Mouse (Mus musculus): Measurements from ENCODE around the gene Ptgds.

Ptgds gene

DNA sequence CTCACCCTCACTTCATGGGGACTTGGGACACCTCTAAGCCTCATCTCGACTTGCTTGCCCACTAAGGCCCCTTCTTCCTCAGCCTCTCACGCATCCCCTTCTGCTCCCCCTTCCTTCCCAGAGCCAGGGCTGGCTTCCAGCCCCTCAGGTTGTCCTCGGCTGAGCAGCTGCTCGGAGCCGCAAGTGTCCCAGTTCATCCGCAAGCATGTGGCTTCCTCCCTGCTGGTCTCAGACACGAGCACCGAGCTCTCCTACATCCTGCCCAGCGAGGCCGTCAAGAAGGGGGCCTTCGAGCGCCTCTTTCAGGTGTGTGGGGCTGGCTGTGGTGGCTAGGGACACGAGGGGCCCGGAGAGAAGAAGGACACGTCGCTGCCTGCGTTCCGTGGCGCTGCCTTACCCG lies 28.8 kb downstream of the Ptgds start:
- DNase-seq: no peak

DNA sequence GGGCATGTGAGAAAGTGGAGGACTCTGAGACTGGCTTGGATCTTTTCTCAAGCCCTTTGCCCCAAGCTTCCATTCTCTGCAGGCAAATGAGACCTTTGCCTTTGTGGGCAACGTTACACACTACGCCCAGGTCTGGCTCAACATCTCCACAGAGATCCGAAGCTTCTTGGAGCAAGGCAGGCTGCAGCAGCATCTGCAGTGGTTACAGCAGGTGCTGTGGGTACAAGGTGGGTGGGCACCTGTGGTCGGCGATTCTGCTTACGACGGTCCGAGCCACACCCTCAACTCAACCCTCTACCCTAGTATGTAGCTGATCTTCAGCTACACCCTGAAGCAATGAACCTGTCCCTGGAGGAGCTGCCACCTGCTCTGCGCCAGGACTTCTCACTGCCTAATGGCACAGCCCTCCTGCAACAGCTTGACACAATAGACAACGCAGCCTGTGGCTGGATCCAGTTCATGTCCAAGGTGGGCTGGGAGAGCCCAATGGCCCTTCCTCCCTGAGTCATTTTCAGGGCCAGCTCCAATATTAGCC lies 33.5 kb downstream of the Ptgds start:
- no peak for DNase-seq

DNA sequence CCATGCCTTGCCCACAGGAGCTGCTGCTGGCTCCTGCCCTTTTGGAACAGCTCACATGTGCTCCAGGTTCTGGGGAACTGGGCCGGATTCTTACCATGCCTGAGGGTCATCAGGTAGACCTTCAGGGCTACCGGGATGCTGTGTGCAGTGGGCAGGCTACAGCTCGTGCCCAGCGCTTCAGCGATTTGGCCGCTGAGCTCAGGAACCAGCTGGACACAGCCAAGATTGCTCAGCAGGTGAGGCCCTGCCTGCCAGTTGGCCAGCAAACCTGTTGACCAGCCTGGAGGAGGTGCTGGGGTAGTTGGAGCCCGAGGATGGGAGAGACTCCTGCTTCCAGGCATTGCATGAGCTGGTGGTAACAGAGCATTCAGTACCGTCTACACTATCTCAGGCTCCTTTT lies 35.6 kb downstream of the Ptgds start:
- DNase-seq: no peak

DNA sequence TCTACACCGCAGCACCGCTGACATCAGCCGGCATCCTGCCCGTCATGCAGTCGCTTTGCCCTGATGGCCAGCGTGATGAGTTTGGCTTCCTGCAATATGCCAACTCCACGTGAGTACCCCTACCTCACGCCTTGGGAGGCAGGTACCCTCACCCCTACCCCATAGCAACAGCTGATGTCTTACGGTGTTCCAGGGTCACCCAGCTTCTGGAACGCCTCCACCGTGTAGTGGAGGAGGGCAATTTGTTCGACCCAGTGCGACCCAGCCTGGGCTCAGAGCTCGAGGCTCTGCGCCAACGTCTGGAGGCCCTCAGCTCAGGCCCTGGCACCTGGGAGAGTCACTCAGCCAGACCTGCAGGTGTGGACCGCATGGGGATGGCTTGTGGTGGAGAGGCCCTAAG lies 36.7 kb downstream of the Ptgds start:
- no peak for DNase-seq

DNA sequence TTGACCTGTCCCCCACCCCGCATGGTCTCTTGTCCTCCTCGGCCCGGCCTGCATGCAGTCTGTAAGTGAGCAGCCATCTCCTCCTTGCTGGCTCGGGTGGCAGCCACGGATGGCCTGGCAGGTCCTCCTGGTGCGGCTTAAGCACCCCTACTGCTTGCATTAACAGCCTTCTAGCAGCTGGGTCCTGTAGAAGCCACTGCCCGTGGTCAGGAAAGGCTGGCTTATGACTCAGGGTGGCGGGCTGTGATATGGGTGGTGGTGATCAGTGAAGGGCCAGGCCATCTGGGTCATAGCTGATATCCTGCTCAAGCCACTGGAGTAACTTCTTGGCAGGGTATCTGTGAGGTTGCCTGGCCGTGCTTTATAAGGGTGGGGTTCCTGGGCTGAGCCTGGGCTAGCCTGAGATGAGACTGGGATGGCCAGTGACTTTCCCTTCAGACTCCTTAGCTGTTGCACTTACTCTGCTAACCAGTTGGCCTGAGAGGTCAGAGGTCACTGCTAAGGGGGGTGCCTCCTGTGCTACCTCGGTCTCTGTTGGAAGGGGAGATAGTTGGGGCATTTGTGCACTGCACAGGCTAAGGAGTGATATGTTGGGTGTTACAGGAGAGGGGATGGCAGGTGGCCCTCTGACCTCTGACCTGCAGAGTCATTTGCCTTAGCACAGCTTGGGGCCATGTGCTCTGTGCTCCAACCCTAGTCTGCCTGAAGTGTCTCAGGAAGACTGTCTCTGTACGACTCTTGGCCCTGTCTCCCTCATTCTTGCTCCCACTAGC lies 37.3 kb downstream of the Ptgds start:
- DNase-seq: no peak

DNA sequence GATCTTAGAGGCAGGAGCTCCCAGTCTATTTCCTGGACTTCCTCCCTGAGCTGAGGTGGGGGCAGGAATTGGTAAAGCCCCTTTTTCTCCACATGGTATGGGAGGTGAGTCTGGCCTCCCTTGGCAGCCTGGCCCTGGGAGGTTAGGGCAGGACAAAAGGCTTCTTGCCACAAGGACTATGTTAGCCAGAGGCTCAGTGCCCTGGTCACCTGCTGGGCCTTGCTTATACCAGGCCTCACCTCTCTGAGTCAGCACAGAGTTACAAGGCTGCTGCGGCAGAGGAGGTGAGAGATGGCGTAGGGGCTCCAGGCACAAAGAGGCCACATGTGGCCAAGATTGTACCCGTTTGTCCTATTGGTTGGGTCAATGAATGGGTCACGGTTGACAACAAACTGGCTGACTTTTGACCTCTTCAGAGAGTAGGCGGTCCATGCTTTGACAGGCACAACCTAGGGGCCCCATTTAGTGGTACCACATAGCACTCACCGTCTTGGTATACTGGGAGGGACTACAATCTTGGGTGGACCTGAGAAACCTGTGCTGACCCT lies 38.5 kb downstream of the Ptgds start:
- DNase-seq: no peak

GRCm38 (mm10) chr2:25430395-25431233 lies 39.2 kb downstream of the Ptgds start:
- DNase-seq: no peak

- no peak for DNase-seq
Observed at GRCm38 (mm10) chr2:25429435-25430180, 40.2 kb downstream of the Ptgds start.

DNA sequence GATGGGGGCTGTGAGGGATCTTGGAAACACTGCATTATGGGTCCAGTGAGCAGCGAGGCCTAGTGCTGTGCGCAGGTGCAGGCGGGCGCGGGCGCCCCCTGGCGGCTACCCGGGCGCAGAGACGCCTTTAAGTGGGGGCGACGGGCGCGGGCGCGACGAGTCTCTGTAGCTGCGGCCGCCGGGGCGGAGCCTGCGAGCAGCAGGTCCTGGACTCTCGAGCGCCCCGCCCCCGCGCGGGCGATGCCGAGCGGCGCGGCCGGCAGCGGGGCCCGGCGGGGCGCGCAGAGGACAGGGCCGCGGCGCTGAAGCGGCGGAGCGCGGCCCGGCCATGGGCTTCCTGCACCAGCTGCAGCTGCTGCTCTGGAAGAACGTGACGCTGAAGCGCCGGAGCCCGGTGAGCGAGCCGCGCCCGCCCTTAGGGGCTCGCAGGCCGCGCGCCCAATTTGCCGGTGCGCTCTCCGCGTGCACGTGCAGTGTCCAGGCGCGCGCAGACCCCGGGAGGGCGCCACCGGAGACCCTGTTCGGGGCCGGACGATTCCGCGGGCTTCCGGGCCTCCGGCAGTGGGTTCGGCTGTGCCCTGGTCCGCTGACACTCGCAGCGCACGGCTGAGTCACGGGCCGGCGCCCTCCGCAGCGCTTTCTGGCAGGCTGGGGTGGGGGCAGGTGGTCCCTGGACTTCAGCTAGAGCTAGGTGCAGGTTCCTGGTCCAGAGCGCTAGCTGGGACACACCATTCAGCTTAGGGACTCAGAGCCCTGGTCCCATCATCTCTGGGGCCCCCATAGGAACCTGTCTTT lies 41.2 kb downstream of the Ptgds start, which contains the start of gene Abca2:
Gene Abca2 (plus strand): TSS at position 262 of the 795 bp plus-strand sequence.
- peak; percentile 96 for DNase-seq

DNA sequence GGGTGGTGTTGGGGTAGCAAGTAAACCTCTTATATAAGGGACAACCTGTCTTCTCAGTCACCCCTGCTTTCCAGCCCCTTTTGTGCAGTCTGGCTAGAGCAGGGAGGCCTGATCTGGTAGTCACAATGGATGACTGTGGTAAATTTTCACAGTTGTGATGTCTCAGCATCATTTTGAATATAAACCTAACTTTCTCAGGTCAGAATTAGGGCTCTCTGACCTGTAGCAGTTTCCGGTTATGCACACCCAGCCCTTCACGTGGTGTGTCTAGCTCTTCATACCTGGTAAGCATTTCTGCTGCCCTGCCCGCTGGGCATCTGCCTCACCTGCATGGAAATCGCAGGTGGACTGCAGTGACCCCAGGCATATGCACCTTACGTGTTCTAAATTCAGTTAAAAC lies 42.6 kb downstream of the Ptgds start:
- DNase-seq: no peak

DNA sequence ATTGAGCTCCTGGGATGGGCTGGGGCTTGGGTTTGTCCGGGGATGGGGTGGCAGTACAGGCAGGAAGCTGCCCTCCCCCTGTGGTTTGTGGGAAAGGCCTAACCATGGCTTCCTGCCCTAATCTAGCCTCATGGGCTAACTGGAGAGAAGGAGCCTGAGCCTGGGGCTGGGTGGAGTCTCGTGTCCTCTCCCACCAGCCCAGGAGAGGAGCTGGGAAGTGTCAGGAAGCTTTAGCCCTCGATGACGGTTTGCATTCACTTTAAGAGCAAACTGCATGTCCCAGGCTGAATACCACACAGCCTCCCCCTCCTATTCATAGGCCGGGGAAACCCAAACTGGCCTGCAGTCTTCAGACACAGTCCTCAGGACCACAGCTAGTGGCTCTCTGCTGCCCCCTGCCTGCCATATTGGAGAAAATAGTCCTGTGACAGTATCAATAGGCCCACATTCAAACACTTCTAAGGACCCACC lies 43.1 kb downstream of the Ptgds start:
- peak; percentile 65 for DNase-seq

- DNase-seq: no peak
Observed at GRCm38 (mm10) chr2:25425481-25425880, 44.4 kb downstream of the Ptgds start.

DNA sequence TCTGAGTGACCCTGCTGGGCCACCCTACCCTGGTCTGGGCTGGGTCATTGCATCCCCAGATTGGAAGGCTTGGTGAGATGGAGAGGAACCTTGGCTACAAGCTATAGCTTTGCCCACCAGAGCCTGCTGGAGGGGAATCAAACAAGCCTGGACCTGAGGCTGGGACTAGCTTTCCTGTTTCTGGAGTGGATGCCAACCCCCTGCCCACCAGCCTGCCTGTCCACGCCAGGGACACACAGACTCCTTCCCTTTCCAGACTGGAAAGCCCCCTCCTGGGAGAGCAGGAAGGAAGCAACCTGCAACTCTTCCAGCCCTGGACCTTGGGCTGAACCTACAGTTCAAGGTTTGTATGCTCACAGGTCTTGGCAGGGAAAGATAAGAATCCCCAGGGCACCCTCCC lies 46.2 kb downstream of the Ptgds start:
- DNase-seq: no peak

GRCm38 (mm10) chr2:25422587-25423410 lies 47.0 kb downstream of the Ptgds start, which contains the start of gene Fut7:
TSS of gene Fut7 (plus strand) at chr2:25423267.
- peak; percentile 44 for DNase-seq

DNA sequence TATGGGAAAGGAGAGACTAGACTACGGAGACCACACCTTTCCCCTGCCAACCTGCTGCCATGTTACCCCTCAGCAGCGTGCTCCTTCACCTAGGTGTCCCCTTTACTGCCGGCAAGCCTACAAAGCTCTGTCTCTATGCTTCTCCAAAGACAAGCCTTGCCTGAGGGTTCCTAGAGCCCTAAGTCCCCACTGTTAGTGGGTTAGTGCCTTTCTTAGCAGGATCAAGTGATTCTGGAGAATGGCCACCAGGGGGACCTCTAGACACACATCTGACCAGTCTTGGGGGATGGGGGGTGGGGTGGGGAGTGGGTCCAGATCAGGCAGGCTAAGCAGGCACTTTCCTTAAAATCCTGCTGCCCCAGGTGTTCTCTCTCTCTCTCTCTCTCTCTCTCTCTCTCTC lies 48.0 kb downstream of the Ptgds start:
- peak; percentile 63 for DNase-seq

DNA sequence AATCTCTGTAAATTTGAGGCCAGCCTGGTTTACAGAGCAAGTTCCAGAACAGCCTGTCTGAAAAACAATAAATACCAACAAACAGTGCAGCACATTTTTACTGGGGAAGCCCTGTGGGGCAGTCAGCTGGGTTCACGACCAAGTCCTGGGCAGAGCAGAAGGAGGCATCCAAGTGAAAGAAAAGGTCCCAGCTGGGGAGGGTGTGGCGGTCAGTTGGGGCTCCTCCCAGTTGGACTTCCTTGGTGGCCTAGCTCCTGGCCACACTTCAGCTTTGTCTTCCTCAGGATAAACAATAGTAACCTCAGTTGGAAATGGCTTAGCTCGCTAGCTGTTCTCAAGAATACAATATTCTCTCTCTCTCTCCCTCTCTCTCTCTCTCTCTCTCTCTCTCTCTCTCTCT lies 52.4 kb downstream of the Ptgds start:
- DNase-seq: no peak

Measured in thymus, postnatal 25 days (tissue).